Comparison of ENCODE assay signal across 30 mouse cellular contexts in genomic region chr15:17427747-17428146, GRCm38 (mm10).
DNase-seq lines count a peak whose midpoint lies in the region; ATAC-seq lines count a peak whose summit lies in the region.
"Had no signal": no experiment of that assay in that cellular context is flagged by ENCODE, and none has a peak within 500 bp of the region (broad histone marks: within the 10 kb centered on the region; RNA-seq: fewer than 3 reads in every experiment).

No protein-coding gene starts in this region.

- no peaks in the 10 kb centered on the region for H3K36me3 ChIP-seq in forebrain, embryonic 13.5 days (ENCODE audit: poor library complexity, severe bottlenecking)
- no peaks in the 10 kb centered on the region for H3K36me3 ChIP-seq in forebrain, embryonic 11.5 days (ENCODE audit: control insufficient read depth, insufficient read depth, low read length)
- no peaks in the 10 kb centered on the region for H3K36me3 ChIP-seq in forebrain, embryonic 14.5 days (ENCODE audit: control insufficient read depth, insufficient read depth, low read length)
- H3K36me3 ChIP-seq: embryonic facial prominence, embryonic 13.5 days; heart, embryonic 15.5 days; limb, embryonic 10.5 days; liver, embryonic 15.5 days; lung, embryonic 15.5 days; neural tube, embryonic 12.5 days had no signal

- no peaks in the 10 kb centered on the region for H3K4me1 ChIP-seq in forebrain, embryonic 13.5 days
- H3K4me1 ChIP-seq in forebrain, embryonic 11.5 days (replicated peaks; ENCODE audit: control insufficient read depth, insufficient read depth, low read length) = no peaks in the 10 kb centered on the region
- no peaks in the 10 kb centered on the region for H3K4me1 ChIP-seq in forebrain, embryonic 14.5 days (ENCODE audit: control insufficient read depth, insufficient read depth, low read length)
- H3K4me1 ChIP-seq: embryonic facial prominence, embryonic 13.5 days; heart, embryonic 15.5 days; limb, embryonic 10.5 days; liver, embryonic 15.5 days; lung, embryonic 15.5 days; neural tube, embryonic 12.5 days had no signal

- no peak overlapping the region for H3K27ac ChIP-seq in forebrain, embryonic 13.5 days
- no peak overlapping the region for H3K27ac ChIP-seq in forebrain, embryonic 11.5 days (ENCODE audit: low read depth, low read length)
- no peak overlapping the region for H3K27ac ChIP-seq in forebrain, embryonic 14.5 days (ENCODE audit: low read depth, low read length)
- H3K27ac ChIP-seq: embryonic facial prominence, embryonic 13.5 days; heart, embryonic 15.5 days; left cerebral cortex, adult 2 months; limb, embryonic 10.5 days; liver, embryonic 15.5 days; lung, embryonic 15.5 days; neural tube, embryonic 12.5 days had no signal

- no peak overlapping the region for H3K9ac ChIP-seq in forebrain, embryonic 13.5 days
- no peak overlapping the region for H3K9ac ChIP-seq in forebrain, embryonic 11.5 days (ENCODE audit: low read length)
- H3K9ac ChIP-seq in forebrain, embryonic 14.5 days (ENCODE audit: low read length) = no peak overlapping the region
- H3K9ac ChIP-seq: embryonic facial prominence, embryonic 13.5 days; heart, embryonic 15.5 days; liver, embryonic 15.5 days; lung, embryonic 15.5 days; neural tube, embryonic 12.5 days had no signal

- DNase-seq in forebrain, embryonic 11.5 days (ENCODE audit: low spot score) = no peak
- DNase-seq in left cerebral cortex, adult 11 months (ENCODE audit: low spot score) = peak; percentile 21
- no peak for DNase-seq in left cerebral cortex, adult 18-20 months (ENCODE audit: low spot score in 2 of 2)
- peak; percentile 6 for DNase-seq in R1 (ENCODE audit: low read depth, low spot score)
- peak; percentile 79 for DNase-seq in forebrain, embryonic 14.5 days (ENCODE audit: low spot score)
- no peak for DNase-seq in urinary bladder, adult 18-20 months (ENCODE audit: low spot score in 2 of 2)
- no peak for DNase-seq in heart, postnatal 4 days
- DNase-seq: adrenal gland, postnatal 36 days; cerebellum, adult 18-20 months; cerebellum, postnatal 25 days; embryo, embryonic 11 days; gastrocnemius, postnatal 25 days; heart, postnatal 36 days; kidney, postnatal 25 days; liver; lung, postnatal 36 days; retina, postnatal 1 day; right cerebral cortex, postnatal 4 days; thymus, postnatal 36 days had no signal

- peak; percentile 43; the same call in 1 of the 2 replicates for ATAC-seq in forebrain, embryonic 13.5 days
- ATAC-seq in forebrain, embryonic 11.5 days (replicated peaks; ENCODE audit: low FRiP score) = no peak
- peak; percentile 44; the same call in 1 of the 2 replicates for ATAC-seq in forebrain, embryonic 14.5 days
- ATAC-seq: CD4-positive, CD25-positive, alpha-beta regulatory T cell, adult 4 months; intestine, postnatal 0 days had no signal

- no peaks in the 10 kb centered on the region for H3K27me3 ChIP-seq in forebrain, embryonic 13.5 days
- H3K27me3 ChIP-seq in forebrain, embryonic 11.5 days (ENCODE audit: control insufficient read depth, insufficient read depth, low read length) = no peaks in the 10 kb centered on the region
- H3K27me3 ChIP-seq in forebrain, embryonic 14.5 days (replicated peaks; ENCODE audit: control insufficient read depth, insufficient read depth, low read length) = no peaks in the 10 kb centered on the region
- H3K27me3 ChIP-seq: embryonic facial prominence, embryonic 13.5 days; heart, embryonic 15.5 days; liver, embryonic 15.5 days; lung, embryonic 15.5 days; neural tube, embryonic 12.5 days had no signal

- no peak overlapping the region for H3K4me3 ChIP-seq in forebrain, embryonic 13.5 days
- no peak overlapping the region for H3K4me3 ChIP-seq in forebrain, embryonic 11.5 days (ENCODE audit: low read depth, low read length)
- H3K4me3 ChIP-seq in forebrain, embryonic 14.5 days (ENCODE audit: low read depth, low read length) = no peak overlapping the region
- H3K4me3 ChIP-seq: embryonic facial prominence, embryonic 13.5 days; erythroblast, embryonic 14.5 days; heart, embryonic 15.5 days; left cerebral cortex, adult 2 months; limb, embryonic 10.5 days; liver, embryonic 15.5 days; lung, embryonic 15.5 days; neural tube, embryonic 12.5 days had no signal

- no peak overlapping the region for H3K4me2 ChIP-seq in forebrain, embryonic 13.5 days
- no peak overlapping the region for H3K4me2 ChIP-seq in forebrain, embryonic 11.5 days (ENCODE audit: low read depth, low read length, severe bottlenecking)
- no peak overlapping the region for H3K4me2 ChIP-seq in forebrain, embryonic 14.5 days (ENCODE audit: low read length)
- H3K4me2 ChIP-seq: embryonic facial prominence, embryonic 13.5 days; heart, embryonic 15.5 days; liver, embryonic 15.5 days; lung, embryonic 15.5 days; neural tube, embryonic 12.5 days had no signal

- no peaks in the 10 kb centered on the region for H3K9me3 ChIP-seq in forebrain, embryonic 13.5 days (replicated peaks)
- no peaks in the 10 kb centered on the region for H3K9me3 ChIP-seq in forebrain, embryonic 11.5 days (ENCODE audit: control insufficient read depth, low read length)
- H3K9me3 ChIP-seq in forebrain, embryonic 14.5 days (replicated peaks; ENCODE audit: control insufficient read depth, low read length) = no peaks in the 10 kb centered on the region
- H3K9me3 ChIP-seq: embryonic facial prominence, embryonic 13.5 days; heart, embryonic 15.5 days; limb, embryonic 10.5 days; liver, embryonic 15.5 days; lung, embryonic 15.5 days; neural tube, embryonic 12.5 days had no signal

Comparison
In these comparisons a context has a peak if more than half of its experiments do, and no peak if none do; other contexts are left out.
1. DNase-seq: peak in left cerebral cortex, adult 11 months (single experiment), R1 (single experiment) and forebrain, embryonic 14.5 days (single experiment); none in forebrain, embryonic 11.5 days (single experiment), left cerebral cortex, adult 18-20 months (0 of 2), urinary bladder, adult 18-20 months (0 of 2) and heart, postnatal 4 days (single experiment).